In genomic region chr1:150307599-150307998, GRCm38 (mm10) we compare ENCODE assay signal across 10 mouse cellular contexts. TPM values are rescaled to one million over a fixed set of nuclear protein-coding genes. Genes with fewer than 3 reads are reported as not detected.
DNase-seq lines count a peak whose midpoint lies in the region; ATAC-seq and TF ChIP-seq lines count a peak whose summit lies in the region.
"Had no signal": no experiment of that assay in that cellular context is flagged by ENCODE, and none has a peak within 500 bp of the region (broad histone marks: within the 10 kb centered on the region; RNA-seq: fewer than 3 reads in every experiment).

No protein-coding gene starts in this region.

- no peak overlapping the region for H3K4me3 ChIP-seq in limb, embryonic 14.5 days (replicated peaks; ENCODE audit: low read length)
- no peak overlapping the region for H3K4me3 ChIP-seq in thymus, adult 2 months (ENCODE audit: control insufficient read depth, insufficient read depth, low read length)
- H3K4me3 ChIP-seq: limb, embryonic 13.5 days; stomach, embryonic 15.5 days had no signal

- WGBS in limb, embryonic 14.5 days: 45% methylated on average over 1 of the region's 1 CpGs
- 49% methylated on average over 1 of the region's 1 CpGs for WGBS in thymus, adult 2 months

- H3K27me3 ChIP-seq in limb, embryonic 14.5 days (ENCODE audit: control insufficient read depth, insufficient read depth, low read length): no peaks in the 10 kb centered on the region
- H3K27me3 ChIP-seq in thymus, adult 2 months (ENCODE audit: control insufficient read depth, insufficient read depth, low read length): no peaks in the 10 kb centered on the region
- H3K27me3 ChIP-seq: limb, embryonic 13.5 days; stomach, embryonic 15.5 days had no signal

- no peaks in the 10 kb centered on the region for H3K9me3 ChIP-seq in limb, embryonic 14.5 days (ENCODE audit: control insufficient read depth, low read length)
- H3K9me3 ChIP-seq: limb, embryonic 13.5 days; stomach, embryonic 15.5 days had no signal

- no peak for TF ChIP-seq CTCF in thymus, adult 2 months (IDR thresholded peaks at IDR 0.05; ENCODE audit: borderline replicate concordance, control insufficient read depth, extremely low read depth, insufficient read depth, low read length, poor library complexity)

- no peaks in the 10 kb centered on the region for H3K4me1 ChIP-seq in limb, embryonic 14.5 days (ENCODE audit: control insufficient read depth, insufficient read depth, low read length)
- no peaks in the 10 kb centered on the region for H3K4me1 ChIP-seq in thymus, adult 2 months (replicated peaks; ENCODE audit: control insufficient read depth, insufficient read depth, low read length)
- H3K4me1 ChIP-seq: limb, embryonic 13.5 days; stomach, embryonic 15.5 days had no signal

- intact Hi-C loops in left cerebral cortex, postnatal 14 days (cut with DNase I): no loop called here
- intact Hi-C loops in gastrocnemius, postnatal 14 days (cut with DNase I; ENCODE audit: low total_unique reads): no loop called here

- no peak overlapping the region for H3K4me2 ChIP-seq in limb, embryonic 14.5 days (replicated peaks; ENCODE audit: low read depth, low read length, severe bottlenecking)
- H3K4me2 ChIP-seq: limb, embryonic 13.5 days; stomach, embryonic 15.5 days had no signal

- no peak overlapping the region for H3K9ac ChIP-seq in limb, embryonic 14.5 days (ENCODE audit: low read depth, low read length, severe bottlenecking)
- H3K9ac ChIP-seq: limb, embryonic 13.5 days; stomach, embryonic 15.5 days had no signal

- H3K27ac ChIP-seq in limb, embryonic 14.5 days (replicated peaks; ENCODE audit: low read depth, low read length): no peak overlapping the region
- H3K27ac ChIP-seq in thymus, adult 2 months (ENCODE audit: control insufficient read depth, insufficient read depth, low read length): no peak overlapping the region
- H3K27ac ChIP-seq: limb, embryonic 13.5 days; stomach, embryonic 15.5 days had no signal

- no peak for TF ChIP-seq POLR2A in limb, embryonic 14.5 days (IDR thresholded peaks at IDR 0.05; ENCODE audit: borderline replicate concordance, extremely low read depth, insufficient read depth, insufficient read length)
- no peak for TF ChIP-seq POLR2A in thymus, adult 2 months (IDR thresholded peaks at IDR 0.05; ENCODE audit: control insufficient read depth, extremely low read depth, insufficient read depth, low read length, poor library complexity)

- no peaks in the 10 kb centered on the region for H3K36me3 ChIP-seq in limb, embryonic 14.5 days (ENCODE audit: control insufficient read depth, insufficient read depth, low read length)
- no peaks in the 10 kb centered on the region for H3K36me3 ChIP-seq in thymus, adult 2 months (ENCODE audit: control insufficient read depth, insufficient read depth, low read length)
- H3K36me3 ChIP-seq: limb, embryonic 13.5 days; stomach, embryonic 15.5 days had no signal

- ATAC-seq in limb, embryonic 14.5 days (ENCODE audit: low FRiP score, low read depth): no peak

- peak; percentile 5 for DNase-seq in adrenal gland, adult 2 months
- DNase-seq in adrenal gland, postnatal 4 days (ENCODE audit: low spot score in 2 of 2): no peak
- peak; percentile 25 to 39 for DNase-seq in left cerebral cortex, postnatal 14 days (ENCODE audit: low spot score in 2 of 2)
- no peak for DNase-seq in left cerebral cortex, adult 8-10 months (ENCODE audit: low spot score in 2 of 2)
- DNase-seq in adipocyte (ENCODE audit: low spot score): peak; percentile 21
- peak; percentile 17 for DNase-seq in limb, embryonic 14.5 days (ENCODE audit: low spot score)
- no peak for DNase-seq in gastrocnemius, postnatal 14 days
- DNase-seq in thymus, adult 2 months: no peak

RNA-seq across cellular contexts. Expression of gene Pdc, which starts 11.6 kb away (rescaled TPM):
- total RNA-seq in adrenal gland, adult 2 months (2021): not detected
- polyA plus RNA-seq in adrenal gland, adult 2 months (2012; rRNA removed): not detected in 2 replicates
- not detected for total RNA-seq in adrenal gland, postnatal 4 days (2021)
- total RNA-seq in left cerebral cortex, postnatal 14 days (2021): not detected
- total RNA-seq in left cerebral cortex, adult 8-10 months (2022): not detected
- polyA plus RNA-seq in limb, embryonic 14.5 days (2012; rRNA removed): 0.10 and 0.18 TPM in 2 replicates
- polyA plus RNA-seq in limb, embryonic 14.5 days (2014; fragmentation: Nextera tagmentation; extraction: Ambion mirVana): not detected in 2 replicates
- under 1 TPM in 1 of 2 experiments, not detected in 1; 0.35 TPM for total RNA-seq in gastrocnemius, postnatal 14 days (2021)
- polyA plus RNA-seq in thymus, adult 2 months (2012; rRNA removed): not detected in 2 replicates
- polyA plus RNA-seq: limb, embryonic 13.5 days; stomach, embryonic 15.5 days had no signal

Comparison
In these comparisons a context has a peak if more than half of its experiments do, and no peak if none do; other contexts are left out.
1. DNase-seq: peak in adrenal gland, adult 2 months (single experiment), left cerebral cortex, postnatal 14 days (2 of 2), adipocyte (single experiment) and limb, embryonic 14.5 days (single experiment); none in adrenal gland, postnatal 4 days (0 of 2), left cerebral cortex, adult 8-10 months (0 of 2), gastrocnemius, postnatal 14 days (single experiment) and thymus, adult 2 months (single experiment).